Mouse (Mus musculus) hematopoietic stem cell, adult 5-6 weeks (primary cell): Measurements from ENCODE around the gene Trim66. TPM values are rescaled to one million over a fixed set of nuclear protein-coding genes. Genes with fewer than 3 reads are reported as not detected.

Source experiments
- total RNA-seq: library from RNA; stranded (forward); fragments of 172-1452, 232-1000 nt; gene quantifications from 2 replicates; pipeline ENCODE4 v1.2.3, GENCODE M21; 2017

Gene Trim66
- total RNA-seq, 1 experiment from 2014 or later = 0.30 TPM

Other genes starting within 250 kb of the Trim66 start
- not detected in 2 replicates for gene Stk33, start 69.1 kb downstream of the Trim66 start, total RNA-seq
- gene Rpl27a, start 11.0 kb upstream of the Trim66 start, total RNA-seq = 984 and 1,102 TPM in 2 replicates
- 1.4 and 6.4 TPM in 2 replicates for gene St5, start 195.5 kb upstream of the Trim66 start, total RNA-seq
- gene Akip1, start 195.6 kb upstream of the Trim66 start, total RNA-seq = 20.6 and 31.3 TPM in 2 replicates
- not detected in 2 replicates for gene BC051019, start 215.7 kb upstream of the Trim66 start, total RNA-seq
- gene Ascl3, start 223.6 kb upstream of the Trim66 start, total RNA-seq = not detected in 2 replicates
- 16.5 and 18.5 TPM in 2 replicates for gene Tmem9b, start 244.7 kb upstream of the Trim66 start, total RNA-seq